Mouse (Mus musculus): ENCODE results near the gene Fsd1. TPM values are rescaled to one million over a fixed set of nuclear protein-coding genes. Genes with fewer than 3 reads are reported as not detected.

Gene Fsd1
- polyA plus RNA-seq, 1 experiment from 2014 or later: 4.5 TPM

DNA sequence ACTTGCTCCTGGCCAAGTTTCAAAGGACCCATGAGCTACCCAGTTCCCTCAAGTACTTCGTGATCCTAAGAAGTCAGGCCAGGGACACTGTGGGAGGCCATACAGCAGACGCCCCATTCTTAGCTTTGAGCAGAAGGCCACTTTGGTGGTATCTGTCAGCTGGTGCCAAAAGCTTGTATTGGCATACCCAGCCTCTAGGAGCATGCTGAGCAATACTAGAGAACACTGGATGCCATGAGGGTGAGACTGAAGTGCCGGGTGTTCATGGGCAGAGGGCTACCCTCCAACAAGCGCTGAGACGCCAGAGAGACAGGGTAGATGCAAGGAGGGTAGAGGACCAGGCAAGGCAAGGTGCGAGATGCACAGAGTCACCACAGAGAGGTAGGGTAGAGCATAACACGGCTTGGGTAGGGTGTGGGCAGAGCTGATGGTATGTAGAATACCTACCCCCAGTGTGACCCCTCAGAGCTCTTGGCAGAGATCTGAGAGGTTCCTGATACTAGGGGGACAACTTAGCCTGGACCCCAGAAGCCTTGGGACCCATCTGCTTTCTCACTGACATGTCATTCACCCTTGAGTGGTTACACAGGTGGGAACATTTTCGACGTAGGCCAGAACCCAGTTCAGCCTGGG is 44.0 kb downstream of the Fsd1 start:
- Histone ChIP-seq H3K4me1 (replicated peaks; ENCODE audit: control insufficient read depth, insufficient read depth, low read length) (peaks cover 17% of the 10 kb centered on the region), H3K9me3 (ENCODE audit: control insufficient read depth, low read length) (no peaks in the 10 kb centered on the region), H3K27ac (ENCODE audit: low read length) (no peak overlapping the region), H3K27me3 (ENCODE audit: control insufficient read depth, insufficient read depth, low read depth, low read length) (no peaks in the 10 kb centered on the region), H3K4me2 (ENCODE audit: low read depth, low read length) (no peak overlapping the region), H3K36me3 (ENCODE audit: control insufficient read depth, insufficient read depth, low read length) (peaks cover 2% of the 10 kb centered on the region; the same call in 1 of the 2 replicates), H3K4me3 (ENCODE audit: low read length) (no peak overlapping the region), H3K9ac (ENCODE audit: low read length) (no peak overlapping the region)
- WGBS: 82% methylated on average over 9 of the region's 9 CpGs
- ATAC-seq (ENCODE audit: low read depth): no peak

DNA sequence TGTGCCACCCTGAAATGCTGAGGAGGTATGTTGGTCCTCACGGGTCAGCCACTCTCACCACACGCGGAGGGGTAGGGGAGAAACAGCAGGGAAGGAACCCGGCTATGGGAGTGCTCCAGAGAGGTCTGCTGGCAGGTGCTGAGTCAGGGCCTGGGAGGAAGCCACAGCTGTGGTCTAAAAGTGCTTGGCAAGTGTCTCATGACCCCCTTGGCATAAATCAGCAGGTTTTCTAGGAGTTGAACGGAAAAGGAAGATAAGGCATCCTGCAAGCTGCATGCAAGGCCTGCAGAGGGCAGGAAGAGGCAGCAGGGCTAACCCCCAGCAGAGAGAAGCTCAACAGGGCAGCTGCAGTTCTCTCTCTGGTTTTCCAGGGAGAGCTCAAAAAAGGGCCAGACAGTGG is 44.6 kb downstream of the Fsd1 start:
- H3K4me1 ChIP-seq (replicated peaks; ENCODE audit: control insufficient read depth, insufficient read depth, low read length): peaks cover 20% of the 10 kb centered on the region
- H3K9ac ChIP-seq (ENCODE audit: low read length): no peak overlapping the region
- 37% methylated on average over 5 of the region's 5 CpGs for WGBS
- H3K27me3 ChIP-seq (ENCODE audit: control insufficient read depth, insufficient read depth, low read depth, low read length): no peaks in the 10 kb centered on the region
- no peak overlapping the region for H3K27ac ChIP-seq (ENCODE audit: low read length)
- peaks cover 2% of the 10 kb centered on the region; the same call in 1 of the 2 replicates for H3K36me3 ChIP-seq (ENCODE audit: control insufficient read depth, insufficient read depth, low read length)
- ATAC-seq (ENCODE audit: low read depth): no peak
- no peaks in the 10 kb centered on the region for H3K9me3 ChIP-seq (ENCODE audit: control insufficient read depth, low read length)
- H3K4me3 ChIP-seq (ENCODE audit: low read length): no peak overlapping the region
- H3K4me2 ChIP-seq (ENCODE audit: low read depth, low read length): no peak overlapping the region

DNA sequence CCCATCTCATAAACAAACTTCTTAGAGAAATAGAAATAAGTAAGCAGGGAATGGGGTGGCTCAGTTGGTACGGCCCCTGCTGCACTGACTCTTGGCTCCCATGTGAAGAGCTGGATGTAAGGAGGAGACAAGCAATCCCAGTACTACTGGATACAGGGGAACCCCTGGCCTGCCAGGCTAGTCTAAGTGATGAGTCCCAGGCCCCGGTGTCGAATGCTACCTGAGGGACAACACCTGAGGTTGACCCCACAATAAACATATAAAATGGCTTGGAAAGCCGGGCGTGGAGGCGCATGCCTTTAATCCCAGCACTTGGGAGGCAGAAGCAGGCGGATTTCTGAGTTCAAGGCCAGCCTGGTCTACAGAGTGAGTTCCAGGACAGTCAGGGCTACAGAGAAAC is 45.1 kb downstream of the Fsd1 start:
- Histone ChIP-seq H3K4me2 (ENCODE audit: low read depth, low read length) (no peak overlapping the region), H3K9ac (ENCODE audit: low read length) (no peak overlapping the region), H3K36me3 (ENCODE audit: control insufficient read depth, insufficient read depth, low read length) (peaks cover 2% of the 10 kb centered on the region; the same call in 1 of the 2 replicates), H3K4me1 (replicated peaks; ENCODE audit: control insufficient read depth, insufficient read depth, low read length) (peaks cover 20% of the 10 kb centered on the region), H3K27ac (ENCODE audit: low read length) (no peak overlapping the region), H3K9me3 (ENCODE audit: control insufficient read depth, low read length) (no peaks in the 10 kb centered on the region), H3K4me3 (ENCODE audit: low read length) (no peak overlapping the region), H3K27me3 (ENCODE audit: control insufficient read depth, insufficient read depth, low read depth, low read length) (no peaks in the 10 kb centered on the region)
- ATAC-seq (ENCODE audit: low read depth): no peak
- WGBS: 88% methylated on average over 7 of the region's 7 CpGs

DNA sequence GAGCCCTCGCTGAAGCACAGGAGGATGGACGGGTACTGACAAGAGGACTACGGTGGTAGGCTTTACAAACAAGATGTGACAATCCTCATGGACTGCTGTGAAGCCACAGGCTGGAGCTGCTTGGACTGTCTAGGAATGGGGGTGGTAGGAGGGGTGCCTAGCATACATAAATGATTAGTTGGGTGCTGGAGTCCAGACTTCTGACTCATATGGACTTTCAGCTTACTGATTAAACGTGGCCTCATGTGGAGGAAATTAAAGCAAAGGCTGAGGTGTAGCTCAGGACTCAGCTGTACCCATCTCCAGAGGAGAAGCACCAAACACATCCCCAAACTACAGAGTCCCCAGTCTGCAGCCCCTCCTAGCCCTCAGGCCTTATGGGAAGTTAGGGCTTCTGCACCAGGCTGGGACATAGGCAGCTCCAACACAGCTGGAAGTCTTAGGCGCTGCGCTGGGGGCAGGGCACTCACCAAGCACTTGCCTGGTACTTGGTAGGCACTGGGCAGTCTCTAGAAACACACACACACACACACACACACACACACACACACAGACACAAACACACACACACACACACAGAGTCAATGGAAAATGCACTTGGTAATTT is 45.9 kb downstream of the Fsd1 start:
- Histone ChIP-seq H3K4me2 (ENCODE audit: low read depth, low read length) (no peak overlapping the region), H3K27ac (ENCODE audit: low read length) (no peak overlapping the region), H3K27me3 (ENCODE audit: control insufficient read depth, insufficient read depth, low read depth, low read length) (no peaks in the 10 kb centered on the region), H3K9me3 (ENCODE audit: control insufficient read depth, low read length) (no peaks in the 10 kb centered on the region), H3K36me3 (ENCODE audit: control insufficient read depth, insufficient read depth, low read length) (peaks cover 2% of the 10 kb centered on the region; the same call in 1 of the 2 replicates), H3K4me3 (ENCODE audit: low read length) (no peak overlapping the region), H3K4me1 (replicated peaks; ENCODE audit: control insufficient read depth, insufficient read depth, low read length) (peaks cover 23% of the 10 kb centered on the region), H3K9ac (ENCODE audit: low read length) (no peak overlapping the region)
- ATAC-seq (ENCODE audit: low read depth): no peak
- 72% methylated on average over 6 of the region's 6 CpGs for WGBS

DNA sequence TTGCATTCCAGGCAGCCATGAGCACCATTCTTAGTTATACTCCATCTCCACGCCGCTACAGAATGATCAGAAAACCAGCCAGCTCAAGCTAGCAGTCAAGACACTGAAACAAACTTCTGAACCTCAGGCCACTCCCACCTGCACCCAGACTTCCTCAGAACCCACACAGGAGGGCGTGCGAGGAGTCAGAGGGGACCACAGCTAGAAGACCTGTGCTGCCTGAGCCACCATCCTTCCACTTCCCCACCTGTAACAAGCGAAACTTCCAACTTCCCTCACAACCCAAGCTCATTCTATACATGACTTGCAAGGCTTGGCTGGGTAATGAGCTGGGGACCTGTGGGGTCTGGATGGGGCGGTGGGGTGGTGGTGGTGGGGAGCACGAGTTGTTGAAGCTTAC is 46.5 kb downstream of the Fsd1 start:
- H3K36me3 ChIP-seq (ENCODE audit: control insufficient read depth, insufficient read depth, low read length): peaks cover 2% of the 10 kb centered on the region; the same call in 1 of the 2 replicates
- H3K27me3 ChIP-seq (ENCODE audit: control insufficient read depth, insufficient read depth, low read depth, low read length): no peaks in the 10 kb centered on the region
- no peaks in the 10 kb centered on the region for H3K9me3 ChIP-seq (ENCODE audit: control insufficient read depth, low read length)
- no peak overlapping the region for H3K27ac ChIP-seq (ENCODE audit: low read length)
- no peak overlapping the region for H3K4me3 ChIP-seq (ENCODE audit: low read length)
- 0 out of 2 replicates have a peak overlapping the region, but pooled peaks have one; percentile 6 for H3K9ac ChIP-seq (ENCODE audit: low read length)
- ATAC-seq (ENCODE audit: low read depth): no peak
- peaks cover 23% of the 10 kb centered on the region for H3K4me1 ChIP-seq (replicated peaks; ENCODE audit: control insufficient read depth, insufficient read depth, low read length)
- H3K4me2 ChIP-seq (ENCODE audit: low read depth, low read length): no peak overlapping the region
- 61% methylated on average over 7 of the region's 7 CpGs for WGBS

DNA sequence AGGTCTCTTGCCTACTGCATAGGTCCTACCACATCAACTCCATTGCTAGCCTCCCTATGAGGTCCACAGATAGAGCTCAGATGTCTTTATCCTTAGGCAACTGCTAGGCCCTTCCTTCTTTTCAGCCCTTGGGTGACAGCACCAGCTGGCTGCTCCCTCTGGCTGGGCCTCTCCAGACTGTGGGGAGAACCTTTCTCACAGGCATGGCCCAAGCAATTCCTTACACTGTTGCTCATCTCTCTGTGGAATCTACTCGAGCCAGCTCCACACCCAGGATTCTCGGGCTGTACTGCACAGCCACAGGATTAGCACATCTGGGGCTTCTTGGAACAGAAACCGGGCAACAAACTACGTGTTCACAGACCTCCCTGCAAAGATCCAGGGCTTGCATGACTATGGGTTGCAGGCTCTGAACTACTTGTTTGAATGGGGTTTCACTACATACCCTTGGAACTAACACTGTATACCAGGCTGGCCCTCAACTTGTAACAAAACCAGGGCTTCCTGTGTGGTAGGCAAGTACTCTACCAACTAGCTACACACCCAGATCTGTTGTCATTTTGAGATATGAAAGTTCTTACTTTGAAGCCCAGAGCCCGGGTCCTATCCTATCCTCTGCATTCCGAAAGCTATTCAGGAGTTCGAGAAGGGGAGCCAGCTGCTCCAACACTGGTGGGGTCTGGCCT is 47.9 kb downstream of the Fsd1 start:
- Histone ChIP-seq H3K4me1 (replicated peaks; ENCODE audit: control insufficient read depth, insufficient read depth, low read length) (peaks cover 23% of the 10 kb centered on the region), H3K27ac (ENCODE audit: low read length) (no peak overlapping the region), H3K9ac (ENCODE audit: low read length) (no peak overlapping the region), H3K27me3 (ENCODE audit: control insufficient read depth, insufficient read depth, low read depth, low read length) (no peaks in the 10 kb centered on the region), H3K4me3 (ENCODE audit: low read length) (no peak overlapping the region), H3K36me3 (ENCODE audit: control insufficient read depth, insufficient read depth, low read length) (no peaks in the 10 kb centered on the region), H3K9me3 (ENCODE audit: control insufficient read depth, low read length) (no peaks in the 10 kb centered on the region), H3K4me2 (ENCODE audit: low read depth, low read length) (no peak overlapping the region; the same call in 1 of the 2 replicates)
- no peak for ATAC-seq (ENCODE audit: low read depth)
- WGBS: 78% methylated on average over 7 of the region's 7 CpGs

DNA sequence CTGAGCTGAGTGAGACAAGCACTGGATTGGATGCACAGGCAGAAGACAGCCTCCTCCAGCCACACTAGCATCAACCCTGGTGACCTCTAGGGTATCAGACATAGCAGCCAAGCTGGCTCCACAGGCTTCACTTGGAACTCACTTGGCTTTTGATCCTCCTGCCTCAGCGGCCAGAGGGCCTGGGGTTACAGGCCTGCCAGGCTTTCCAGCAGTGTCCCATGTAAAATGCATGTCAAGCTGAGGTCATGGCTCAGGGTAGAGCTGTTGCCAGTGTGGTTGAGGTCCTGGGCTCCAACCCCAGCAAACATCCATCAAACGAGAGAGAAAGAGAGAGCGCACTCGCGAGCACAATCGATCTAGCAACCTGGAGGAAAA is 48.4 kb downstream of the Fsd1 start:
- ATAC-seq (ENCODE audit: low read depth): no peak
- Histone ChIP-seq H3K4me1 (replicated peaks; ENCODE audit: control insufficient read depth, insufficient read depth, low read length) (peaks cover 23% of the 10 kb centered on the region), H3K27ac (ENCODE audit: low read length) (no peak overlapping the region), H3K9ac (ENCODE audit: low read length) (no peak overlapping the region), H3K4me3 (ENCODE audit: low read length) (no peak overlapping the region), H3K36me3 (ENCODE audit: control insufficient read depth, insufficient read depth, low read length) (no peaks in the 10 kb centered on the region), H3K9me3 (ENCODE audit: control insufficient read depth, low read length) (no peaks in the 10 kb centered on the region), H3K27me3 (ENCODE audit: control insufficient read depth, insufficient read depth, low read depth, low read length) (no peaks in the 10 kb centered on the region), H3K4me2 (ENCODE audit: low read depth, low read length) (no peak overlapping the region; the same call in 1 of the 2 replicates)
- WGBS: 74% methylated on average over 6 of the region's 6 CpGs

DNA sequence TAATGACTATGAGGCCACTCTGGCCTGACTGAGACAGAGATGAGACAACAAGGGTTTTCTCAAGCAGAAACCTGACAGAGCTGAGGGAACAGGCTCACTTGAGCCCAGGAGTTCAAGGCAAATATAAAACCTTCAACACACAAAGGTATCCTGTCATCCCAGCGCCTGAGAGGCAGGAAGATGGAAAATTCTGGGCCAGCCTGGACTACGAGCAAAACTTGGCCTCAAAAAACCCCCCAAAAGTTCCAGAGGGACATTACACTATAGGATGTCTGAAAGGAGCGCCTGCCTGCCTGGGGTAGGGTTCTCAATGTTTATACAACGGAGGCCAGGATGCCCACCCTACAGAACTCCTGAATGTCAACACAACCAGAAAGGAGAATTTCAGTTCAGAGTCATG is 48.9 kb downstream of the Fsd1 start:
- peak overlapping the region; percentile 69 for H3K4me2 ChIP-seq (ENCODE audit: low read depth, low read length)
- no peaks in the 10 kb centered on the region for H3K9me3 ChIP-seq (ENCODE audit: control insufficient read depth, low read length)
- H3K27ac ChIP-seq (ENCODE audit: low read length): no peak overlapping the region
- H3K9ac ChIP-seq (ENCODE audit: low read length): peak overlapping the region; percentile 90
- peaks cover 23% of the 10 kb centered on the region for H3K4me1 ChIP-seq (replicated peaks; ENCODE audit: control insufficient read depth, insufficient read depth, low read length)
- no peak for ATAC-seq (ENCODE audit: low read depth)
- peak overlapping the region; percentile 79 for H3K4me3 ChIP-seq (ENCODE audit: low read length)
- H3K27me3 ChIP-seq (ENCODE audit: control insufficient read depth, insufficient read depth, low read depth, low read length): no peaks in the 10 kb centered on the region
- 45% methylated on average over 4 of the region's 4 CpGs for WGBS
- H3K36me3 ChIP-seq (ENCODE audit: control insufficient read depth, insufficient read depth, low read length): no peaks in the 10 kb centered on the region

DNA sequence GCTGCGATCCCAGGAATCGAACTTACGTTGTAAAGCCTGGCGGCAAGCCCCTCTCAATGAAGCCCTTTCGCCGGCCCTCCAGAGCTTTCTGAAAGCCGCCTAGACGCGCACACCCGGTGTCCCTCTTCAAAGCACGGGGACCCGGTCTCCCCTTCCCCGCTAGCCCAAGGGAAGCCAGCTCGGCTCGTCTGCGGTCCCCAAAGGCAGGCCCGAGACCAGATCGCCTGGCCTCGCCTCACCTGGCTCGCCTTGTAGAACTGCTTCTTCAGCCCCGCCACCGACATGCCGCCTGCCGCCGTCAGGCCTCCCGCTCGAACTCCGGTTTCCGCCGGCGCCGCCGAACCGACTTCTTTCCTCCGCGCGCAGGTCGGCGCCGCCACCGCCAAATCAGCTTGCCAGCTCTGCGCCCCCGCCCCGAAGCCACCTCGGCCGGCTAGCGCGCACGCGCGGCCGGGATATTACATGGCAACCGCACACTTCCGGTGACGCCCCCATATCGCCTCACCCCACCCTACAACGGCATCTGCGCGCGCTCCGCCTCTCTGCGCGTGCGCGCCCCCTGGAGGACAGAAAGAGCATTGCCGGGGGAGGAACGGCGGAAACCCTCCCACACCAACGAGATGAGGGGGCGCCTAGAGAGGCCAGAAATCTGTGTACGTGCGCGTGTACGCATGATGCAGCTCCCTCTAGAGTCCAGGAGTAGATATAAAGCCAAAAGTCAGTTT is 50.0 kb downstream of the Fsd1 start, which contains the start of gene Sh3gl1:
TSS of gene Sh3gl1 (minus strand) at position 460 of the 725 bp plus-strand sequence.
- peak within 1 kb of the TSS; percentile 90 for H3K9ac ChIP-seq (ENCODE audit: low read length)
- H3K27me3 ChIP-seq (ENCODE audit: control insufficient read depth, insufficient read depth, low read depth, low read length): no peaks in the 10 kb centered on the region
- WGBS: under 1% methylated on average over 73 of the region's 74 CpGs
- H3K4me2 ChIP-seq (ENCODE audit: low read depth, low read length): peak within 1 kb of the TSS; percentile 69
- H3K9me3 ChIP-seq (ENCODE audit: control insufficient read depth, low read length): no peaks in the 10 kb centered on the region
- peak within 1 kb of the TSS; percentile 81 for H3K27ac ChIP-seq (ENCODE audit: low read length)
- peak; percentile 90 for ATAC-seq (ENCODE audit: low read depth)
- peak within 1 kb of the TSS; percentile 79 for H3K4me3 ChIP-seq (ENCODE audit: low read length)
- peaks cover 28% of the 10 kb centered on the region for H3K4me1 ChIP-seq (replicated peaks; ENCODE audit: control insufficient read depth, insufficient read depth, low read length)
- H3K36me3 ChIP-seq (ENCODE audit: control insufficient read depth, insufficient read depth, low read length): no peaks in the 10 kb centered on the region

All from lung, embryonic 16.5 days (tissue).